Comparison of ENCODE assay signal across 26 mouse cellular contexts in the genomic region with DNA sequence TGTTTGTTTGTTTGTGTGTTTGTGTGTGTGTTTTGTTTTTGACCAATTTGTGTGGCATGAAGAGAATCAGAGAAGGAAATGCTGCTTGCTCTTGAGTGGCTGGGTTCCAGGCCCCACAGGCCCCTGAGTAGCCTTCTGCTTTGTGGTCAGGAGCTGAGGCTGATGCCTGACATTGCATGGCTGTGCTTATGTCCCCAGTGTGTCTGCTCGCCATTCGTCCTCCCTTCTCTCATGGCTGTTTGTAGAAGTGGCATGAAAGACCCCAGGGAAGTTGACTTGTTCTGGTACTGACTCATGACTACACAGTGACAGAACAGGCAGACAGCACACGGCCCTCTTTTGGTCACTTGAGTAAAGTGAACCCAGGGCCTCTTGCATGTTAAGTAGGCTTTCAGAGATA. TPM values are rescaled to one million over a fixed set of nuclear protein-coding genes. Genes with fewer than 3 reads are reported as not detected.
"Had no signal": no experiment of that assay in that cellular context is flagged by ENCODE, and none has a peak within 500 bp of the region (broad histone marks: within the 10 kb centered on the region; RNA-seq: fewer than 3 reads in every experiment).

No protein-coding gene starts in this region.

- H3K27ac ChIP-seq: forebrain, embryonic 15.5 days; heart, embryonic 13.5 days; heart, embryonic 15.5 days; hindbrain, embryonic 15.5 days; hindbrain, postnatal 0 days; intestine, embryonic 15.5 days; kidney, embryonic 15.5 days; kidney, postnatal 0 days; limb, embryonic 13.5 days; limb, embryonic 15.5 days; liver, embryonic 12.5 days; liver, embryonic 14.5 days had no signal

- H3K9me3 ChIP-seq: forebrain, embryonic 15.5 days; heart, embryonic 13.5 days; heart, embryonic 15.5 days; hindbrain, embryonic 15.5 days; intestine, embryonic 15.5 days; kidney, embryonic 15.5 days; limb, embryonic 13.5 days; limb, embryonic 15.5 days; liver, embryonic 12.5 days had no signal

- H3K4me3 ChIP-seq: forebrain, embryonic 15.5 days; heart, embryonic 13.5 days; heart, embryonic 15.5 days; hindbrain, embryonic 15.5 days; intestine, embryonic 15.5 days; kidney, embryonic 15.5 days; limb, embryonic 13.5 days; limb, embryonic 15.5 days; liver, embryonic 12.5 days had no signal

- H3K9ac ChIP-seq: forebrain, embryonic 15.5 days; forebrain, postnatal 0 days; heart, embryonic 13.5 days; heart, embryonic 15.5 days; hindbrain, embryonic 15.5 days; intestine, embryonic 15.5 days; kidney, embryonic 15.5 days; limb, embryonic 13.5 days; limb, embryonic 15.5 days; liver, embryonic 12.5 days; liver, embryonic 14.5 days had no signal

- H3K4me2 ChIP-seq: forebrain, embryonic 15.5 days; heart, embryonic 13.5 days; heart, embryonic 15.5 days; hindbrain, embryonic 15.5 days; intestine, embryonic 15.5 days; kidney, embryonic 15.5 days; limb, embryonic 13.5 days; limb, embryonic 15.5 days; liver, embryonic 12.5 days had no signal

- H3K4me1 ChIP-seq: forebrain, embryonic 15.5 days; heart, embryonic 13.5 days; heart, embryonic 15.5 days; hindbrain, embryonic 15.5 days; intestine, embryonic 15.5 days; kidney, embryonic 15.5 days; limb, embryonic 13.5 days; limb, embryonic 15.5 days; liver, embryonic 12.5 days had no signal

- H3K27me3 ChIP-seq: forebrain, embryonic 15.5 days; heart, embryonic 13.5 days; heart, embryonic 15.5 days; hindbrain, embryonic 15.5 days; intestine, embryonic 15.5 days; kidney, embryonic 15.5 days; limb, embryonic 13.5 days; limb, embryonic 15.5 days; liver, embryonic 12.5 days had no signal

- ATAC-seq: forebrain, embryonic 15.5 days; forebrain, postnatal 0 days; hindbrain, postnatal 0 days; intestine, embryonic 15.5 days; liver, embryonic 12.5 days had no signal

- DNase-seq: forebrain, postnatal 0 days; gastrocnemius, postnatal 14 days; gastrocnemius, postnatal 36 days; heart, adult 18-20 months; heart, postnatal 14 days; heart, postnatal 36 days; kidney, adult 11 months; kidney, postnatal 14 days; layer of hippocampus, postnatal 36 days; left cerebral cortex, postnatal 4 days had no signal

RNA-seq across cellular contexts. Expression of a gene that starts 50.1 kb away (rescaled TPM):
- total RNA-seq: forebrain, postnatal 0 days; heart, adult 18-20 months; heart, postnatal 36 days; layer of hippocampus, adult 18-20 months; layer of hippocampus, postnatal 36 days; left cerebral cortex, postnatal 25 days; liver, adult 2 months had no signal
- polyA plus RNA-seq: hindbrain, embryonic 11.5 days had no signal
